Mouse (Mus musculus) heart, adult 2 months (tissue): Measurements from ENCODE around the gene Phactr2.

ENCODE experiments used
- CTCF ChIP-seq: fragments of 200-600 bp; IDR thresholded peaks from 2 replicates; pipeline ENCODE4 v1.8.1; 2022; ENCODE audit warnings: antibody characterized with exemption, mild to moderate bottlenecking, moderate library complexity
- EP300 ChIP-seq: fragments of 200-500 bp; IDR thresholded peaks from 2 replicates; pipeline ENCODE4 v1.6.1; 2011; ENCODE audit warnings: low read depth, low read length, control low read depth; ENCODE audit not compliant: insufficient read depth
- POLR2A ChIP-seq: fragments of 200-500 bp; IDR thresholded peaks from 2 replicates; pipeline ENCODE4 v1.6.1; 2011; ENCODE audit warnings: mild to moderate bottlenecking, low read depth, low read length, control low read depth; ENCODE audit not compliant: insufficient read depth

DNA sequence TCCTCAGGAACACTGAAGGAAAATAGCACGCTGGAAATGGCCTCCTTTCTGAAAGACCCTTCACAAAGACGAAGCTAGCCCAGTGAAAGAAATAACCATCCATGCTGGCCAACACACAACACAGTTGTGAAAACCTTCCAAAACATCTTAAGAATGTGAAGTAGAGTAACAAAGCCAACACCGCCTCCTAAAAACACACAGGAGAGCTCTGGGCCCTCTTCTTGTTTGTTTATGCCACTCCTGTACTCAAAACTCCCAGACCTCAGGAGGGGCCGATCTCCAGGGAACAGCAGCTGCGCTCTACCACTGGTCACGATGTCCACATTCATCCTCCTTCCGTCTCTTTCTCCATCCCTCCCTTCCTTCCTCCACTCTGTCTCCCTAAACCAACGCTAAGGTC lies 202.5 kb downstream of the Phactr2 start:
- TF ChIP-seq CTCF, result no peak
- no peak for TF ChIP-seq EP300
- no peak for TF ChIP-seq POLR2A
